Mouse (Mus musculus) small intestine, adult 2 months (tissue): ENCODE measurements around the gene Dnajc7.

Source experiments
- CTCF ChIP-seq: fragments of 200-500 bp; IDR thresholded peaks from 2 replicates; pipeline ENCODE4 v1.5.1; 2012; ENCODE audit warnings: low read depth, mild to moderate bottlenecking, control low read depth, inconsistent platforms, low read length, moderate library complexity, mixed read lengths; ENCODE audit not compliant: insufficient replicate concordance, insufficient read length; ENCODE audit errors: extremely low read depth
- POLR2A ChIP-seq: fragments of 200-500 bp; IDR thresholded peaks from 2 replicates; pipeline ENCODE4 v1.6.1; 2012; ENCODE audit warnings: low read depth, mild to moderate bottlenecking, control low read depth, inconsistent platforms, low read length, moderate library complexity

DNA sequence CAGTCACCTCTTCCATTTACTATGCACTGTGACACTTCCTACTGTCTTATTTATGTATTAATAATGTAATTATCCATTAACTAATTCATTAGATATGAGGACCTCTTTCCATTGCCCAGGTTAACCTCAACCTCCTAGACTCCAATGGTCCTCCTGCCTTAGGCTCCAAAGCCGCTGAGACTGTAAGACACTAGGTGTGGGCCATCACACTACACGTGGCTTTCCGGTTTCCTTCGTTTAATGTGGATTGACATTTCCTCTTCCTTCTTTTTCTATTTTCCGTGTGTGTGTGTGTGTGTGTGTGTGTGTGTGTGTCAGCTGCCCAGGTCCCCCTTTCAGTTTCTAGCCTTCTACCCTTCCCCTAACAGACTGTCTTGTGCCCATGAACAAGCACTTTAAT, 52.7 kb downstream of the Dnajc7 start:
- no peak for TF ChIP-seq POLR2A
- no peak for TF ChIP-seq CTCF
